Mouse (Mus musculus) E14TG2a.4 (cell line): ENCODE results near the gene Mmp8.

ENCODE experiments used
- CTCF ChIP-seq: conservative IDR thresholded peaks from 2 replicates; pipeline ENCODE4 v1.5.1; 2014; ENCODE audit warnings: low read length
- NANOG ChIP-seq: IDR thresholded peaks from 2 replicates; pipeline ENCODE4 v1.6.1; 2014; ENCODE audit warnings: borderline replicate concordance, low read length, mixed read lengths
- POU5F1 ChIP-seq: IDR thresholded peaks from 2 replicates; pipeline ENCODE4 v1.6.1; 2014; ENCODE audit warnings: low read length, borderline replicate concordance

DNA sequence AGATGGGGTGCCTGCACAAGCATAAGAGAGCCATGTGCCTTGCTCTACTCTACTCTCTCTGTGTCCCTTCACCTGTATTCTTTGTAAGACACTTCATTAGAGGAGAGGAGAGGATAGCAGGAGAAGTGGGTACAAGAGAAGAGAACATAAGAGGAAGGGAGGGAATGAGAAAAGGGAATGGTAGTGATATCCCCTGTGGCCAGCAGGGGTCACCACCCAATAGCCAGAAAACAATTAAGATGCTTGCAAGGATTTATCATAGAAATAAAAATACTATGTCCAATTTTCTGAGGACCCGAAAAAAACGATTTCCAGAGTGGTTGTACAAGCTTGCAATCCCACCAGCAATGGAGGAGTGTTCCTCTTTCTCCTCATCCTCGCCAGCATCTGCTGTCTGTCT, 3.9 kb upstream of the Mmp8 start:
- TF ChIP-seq CTCF, result peak; percentile 62
- TF ChIP-seq POU5F1, result no peak
- no peak for TF ChIP-seq NANOG
